Mouse (Mus musculus) layer of hippocampus, postnatal 10 days (tissue): ENCODE results near the gene Eif5a. TPM values are rescaled to one million over a fixed set of nuclear protein-coding genes. Genes with fewer than 3 reads are reported as not detected.
A peak's percentile ranks its signal among the peaks of the same experiment; 100 is the strongest.
"Not testable (repeated sequence)": the region's sequence is repeated elsewhere in the genome, so short reads cannot be mapped to it uniquely, and the experiment has no call there.

Experiments
- DNase-seq, 2 experiments: peaks; one replicate each; pipeline ENCODE4 v3.0.0; 2021; ENCODE audit warnings: low spot score in 2 of 2
- long read RNA-seq: library from polyadenylated mRNA; stranded (forward); transcript quantifications from one replicate; pipeline ENCODE4 v2.0.0, GENCODE M21; 2023
- total RNA-seq, 2 experiments: library from RNA; stranded (reverse); gene quantifications; 2 replicates each; pipeline ENCODE4 v1.2.3; 2021

Eif5a gene
- total RNA-seq = 100 to 1,000 TPM; 479 to 501 TPM
- long read RNA-seq, transcript Eif5a-201 (7 exons, 1,437 nt) = minor isoform, 20 of 731 reads
- long read RNA-seq, transcript Eif5a-209 (6 exons, 1,259 nt) = minor isoform, 33 of 731 reads
- long read RNA-seq, transcript Eif5a-208 (7 exons, 1,353 nt) = minor isoform, 6 of 731 reads
- long read RNA-seq, transcript Eif5a-210 (6 exons, 1,343 nt) = major isoform, 617 of 731 reads
- long read RNA-seq, partial matches to known transcripts = 9 of 731 reads
- long read RNA-seq, other reads (novel, unspliced or antisense) = 37 of 731 reads

DNA sequence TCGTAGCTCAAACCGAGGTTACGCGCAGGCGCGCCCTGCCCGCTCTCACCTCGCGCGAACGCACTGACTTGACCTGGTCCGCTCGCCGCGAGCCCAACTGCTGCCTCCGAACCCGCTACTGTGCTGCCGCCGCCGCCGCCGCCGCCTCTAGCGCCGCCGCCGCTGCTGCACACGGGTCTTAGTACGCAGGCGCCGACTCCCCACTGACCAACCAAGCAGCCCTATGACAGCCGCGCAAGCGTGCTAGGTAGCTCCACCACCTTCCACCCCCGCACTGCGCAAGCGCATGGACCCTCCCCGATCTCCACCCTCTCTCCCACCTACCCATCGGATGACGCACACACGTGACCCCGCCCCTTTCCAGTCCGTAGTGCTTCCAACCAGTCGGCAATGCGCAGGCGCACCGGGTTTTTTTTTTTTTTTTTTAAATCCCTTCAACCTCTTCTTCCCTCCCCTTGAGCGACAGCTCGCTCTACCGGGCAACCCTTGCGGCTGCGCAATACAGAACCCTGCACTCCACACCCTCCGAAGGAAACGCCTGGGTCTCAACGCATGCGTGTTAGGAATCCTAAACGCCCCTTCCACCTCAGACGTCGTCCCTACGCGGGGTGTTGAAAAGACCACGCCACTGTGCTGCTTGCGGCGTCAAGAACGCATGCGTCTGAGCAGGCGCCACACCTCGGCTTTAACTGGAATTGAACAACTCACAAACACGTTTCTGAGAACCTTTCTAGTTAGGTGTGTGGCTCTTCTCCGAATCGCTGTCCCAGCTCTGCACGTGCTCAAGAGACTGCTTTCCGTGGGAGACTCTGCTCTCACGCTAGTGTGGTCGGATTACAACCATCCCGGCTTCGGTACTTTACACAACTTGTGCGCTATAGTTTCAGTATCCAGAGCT, at the start of gene Eif5a:
Gene Eif5a (minus strand): TSS at position 845 of the 898 bp plus-strand sequence.
- peak; percentile 100 for DNase-seq

DNA sequence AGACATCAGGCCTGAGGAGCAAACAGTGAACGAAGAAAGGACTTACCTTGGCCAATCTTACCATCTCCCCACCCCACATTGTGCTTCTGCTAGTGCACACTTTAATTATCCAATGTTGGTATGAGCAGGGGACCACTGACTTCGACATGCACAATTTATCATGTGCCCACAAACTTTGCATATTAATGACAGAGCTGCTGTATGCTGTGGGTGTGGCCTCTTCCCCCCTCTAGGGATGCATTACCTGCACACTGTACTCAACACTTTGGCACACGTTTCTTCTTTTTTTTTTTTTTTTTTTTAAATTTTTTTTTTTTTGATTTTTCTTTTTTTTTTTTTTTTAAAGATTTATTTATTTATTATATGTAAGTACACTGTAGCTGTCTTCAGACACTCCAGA, 49.0 kb upstream of the Eif5a start:
- DNase-seq = no peak

DNA sequence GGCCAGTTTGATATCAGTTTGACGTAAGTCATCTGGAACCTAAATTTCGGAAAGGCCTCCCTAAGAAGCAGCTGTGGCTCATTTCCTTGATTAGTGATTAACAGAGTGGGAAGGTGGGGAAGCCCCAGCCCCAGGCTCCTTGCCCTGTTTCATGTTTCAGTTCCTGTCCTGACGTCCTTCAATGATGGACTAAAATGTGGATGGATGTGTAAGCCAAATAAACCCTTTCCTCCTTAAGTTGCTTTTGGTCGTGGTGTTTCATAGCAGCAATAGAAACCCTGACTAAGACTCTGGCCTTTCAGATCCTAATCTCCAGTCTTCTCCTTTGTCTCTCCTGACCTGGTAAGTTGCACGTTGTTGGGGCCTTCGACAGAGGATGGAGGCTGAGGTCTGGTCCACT, 48.5 kb upstream of the Eif5a start:
- no peak for DNase-seq

DNA sequence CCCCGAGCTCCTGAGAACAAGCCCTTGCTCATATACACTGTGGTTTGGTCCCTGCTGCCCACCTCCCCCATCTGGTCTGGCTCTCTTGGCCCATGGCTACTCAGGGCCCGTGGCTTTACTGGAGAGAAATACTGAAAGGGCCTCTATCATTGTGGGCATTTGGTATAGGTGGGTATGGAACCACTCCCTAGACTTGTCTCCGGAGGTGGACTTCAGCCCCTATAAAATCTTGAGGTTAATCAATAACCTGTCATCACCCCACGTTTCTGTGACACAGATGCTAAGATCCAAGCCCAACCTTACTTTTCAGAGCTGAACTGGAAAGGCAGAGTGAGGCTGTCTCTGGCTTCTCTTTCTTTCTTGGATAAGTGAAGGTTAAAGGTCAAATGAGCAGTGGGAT, 47.0 kb upstream of the Eif5a start:
- no peak for DNase-seq

DNA sequence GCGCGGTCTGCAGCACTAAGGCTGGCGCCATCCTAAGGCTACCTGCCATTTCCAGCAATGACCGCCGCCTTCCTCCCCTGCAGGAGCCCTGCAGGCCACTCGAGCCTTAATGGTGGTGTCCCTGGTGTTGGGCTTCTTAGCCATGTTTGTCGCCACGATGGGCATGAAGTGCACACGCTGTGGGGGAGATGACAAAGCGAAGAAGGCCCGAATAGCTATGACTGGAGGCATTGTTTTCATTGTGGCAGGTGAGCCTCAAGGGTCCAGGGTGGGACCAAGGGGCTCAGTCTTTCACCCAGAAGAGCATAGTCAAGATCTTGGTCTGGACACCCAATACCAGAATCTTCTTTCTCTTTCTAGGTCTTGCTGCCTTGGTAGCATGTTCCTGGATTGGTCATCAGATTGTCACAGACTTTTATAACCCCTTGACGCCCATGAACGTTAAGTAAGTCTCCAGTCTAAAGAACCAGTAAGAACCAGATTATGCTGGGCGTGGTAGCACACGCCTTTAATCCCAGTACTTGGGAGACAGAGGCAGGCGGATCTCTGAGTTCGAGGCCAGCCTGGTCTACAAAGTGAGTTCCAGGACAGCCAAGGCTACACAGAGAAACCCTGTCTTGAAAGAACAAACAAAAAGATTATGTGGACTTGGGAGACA, 45.2 kb upstream of the Eif5a start:
- no peak for DNase-seq

DNA sequence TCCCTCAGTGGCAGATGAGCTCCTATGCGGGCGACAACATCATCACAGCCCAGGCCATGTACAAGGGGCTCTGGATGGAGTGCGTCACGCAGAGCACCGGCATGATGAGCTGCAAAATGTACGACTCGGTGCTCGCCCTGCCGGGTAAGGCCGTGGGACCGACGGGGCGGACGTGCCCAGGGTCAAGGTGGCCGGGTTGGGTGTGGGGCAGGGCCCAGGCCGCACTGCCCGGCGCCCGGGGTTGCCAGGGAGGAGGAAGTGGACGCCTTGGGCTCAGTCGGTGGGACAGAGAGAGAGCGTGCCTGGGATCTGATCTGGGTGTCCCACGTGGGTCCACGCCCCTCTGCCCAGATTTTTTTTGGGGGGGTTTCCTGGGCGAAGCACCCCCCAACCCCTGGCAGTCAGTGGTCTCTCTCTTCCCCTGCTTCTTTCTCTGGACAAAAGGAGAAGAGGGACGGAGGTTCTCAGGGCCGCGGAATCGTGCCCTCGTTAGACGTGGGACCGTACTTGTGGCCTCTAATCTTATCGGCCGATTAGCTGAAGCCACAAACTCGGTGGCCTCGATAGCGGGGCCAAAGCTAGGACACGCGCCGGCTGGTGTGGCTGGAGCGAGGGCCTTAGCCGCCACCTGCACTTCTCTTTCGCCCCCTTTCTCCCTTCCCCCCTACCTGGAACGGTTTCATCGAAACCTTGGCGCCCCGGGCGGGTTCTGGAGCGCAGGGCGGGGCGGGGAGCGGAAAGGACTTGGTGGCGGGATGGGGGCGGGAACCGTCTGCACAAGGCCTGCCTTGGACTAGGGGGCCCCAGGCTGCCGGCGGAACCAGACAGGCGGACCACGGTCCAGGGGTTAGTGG, 44.5 kb upstream of the Eif5a start:
- DNase-seq = no peak

DNA sequence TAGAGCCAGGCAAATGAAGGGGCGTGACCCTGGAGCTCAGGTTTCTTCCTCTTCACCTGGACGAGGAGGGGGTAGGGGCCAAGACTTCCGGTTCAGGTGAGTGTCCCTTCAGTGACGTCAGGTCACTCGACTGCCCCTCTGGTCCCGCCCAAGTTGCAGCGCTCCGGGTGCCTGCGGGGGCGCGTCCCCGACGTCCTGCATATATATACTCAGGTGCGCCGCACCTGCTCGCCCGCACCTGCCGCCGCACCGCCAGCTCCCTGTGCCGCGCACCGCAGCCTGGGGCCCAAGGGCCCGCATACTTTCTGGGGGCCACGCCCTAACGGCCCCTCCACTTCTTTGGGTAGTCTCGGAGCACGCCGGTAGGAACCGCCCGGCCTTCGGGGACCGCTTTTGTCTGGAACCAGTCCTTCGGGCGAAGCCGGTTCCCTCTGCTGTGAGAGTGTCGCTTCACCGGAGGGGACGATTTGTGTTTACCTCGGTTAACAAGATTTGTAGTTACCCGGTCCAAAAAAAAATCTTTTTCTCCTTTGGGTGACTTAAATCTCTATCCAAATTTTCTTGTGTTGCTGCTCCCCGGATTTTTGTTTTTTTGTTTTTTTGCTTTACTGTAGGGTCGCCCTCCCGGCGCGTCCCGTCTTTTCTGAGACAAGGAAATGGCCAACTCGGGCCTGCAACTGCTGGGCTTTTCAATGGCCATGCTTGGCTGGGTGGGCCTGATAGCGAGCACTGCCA, 43.7 kb upstream of the Eif5a start:
- DNase-seq = no peak

DNA sequence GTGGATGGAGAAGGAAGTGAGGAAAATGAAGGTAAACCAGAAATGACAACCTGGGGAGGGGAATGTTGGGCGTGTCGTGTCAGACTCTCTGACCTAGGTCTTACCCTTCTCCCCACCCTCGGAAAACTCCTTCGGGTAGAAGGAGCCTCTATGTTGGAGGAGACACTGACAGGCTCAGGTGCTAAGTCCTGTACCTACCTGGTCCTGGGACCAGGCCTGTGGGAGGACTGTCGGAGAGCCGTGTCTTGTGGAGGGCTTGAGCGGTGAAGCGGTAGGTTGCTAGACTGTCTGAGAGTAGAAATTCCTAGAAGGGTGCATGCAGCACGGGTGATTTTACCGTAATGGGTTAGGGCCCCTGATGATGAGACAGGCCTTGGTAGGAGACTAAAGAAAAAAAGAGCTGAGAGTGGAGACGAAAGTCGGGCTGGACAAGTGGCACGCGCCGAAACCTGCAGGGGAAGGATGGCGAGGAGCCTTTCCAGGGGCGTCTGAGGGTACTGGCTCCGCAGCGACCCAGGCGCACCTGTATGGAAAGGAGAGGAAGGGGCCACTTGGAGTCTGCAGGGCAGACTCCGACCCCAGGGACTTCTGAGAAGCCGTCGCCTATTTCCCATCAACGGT, 43.0 kb upstream of the Eif5a start, which contains the start of gene Cldn7:
Gene Cldn7 (plus strand): TSS at position 130 of the 621 bp plus-strand sequence.
- DNase-seq = no peak

DNA sequence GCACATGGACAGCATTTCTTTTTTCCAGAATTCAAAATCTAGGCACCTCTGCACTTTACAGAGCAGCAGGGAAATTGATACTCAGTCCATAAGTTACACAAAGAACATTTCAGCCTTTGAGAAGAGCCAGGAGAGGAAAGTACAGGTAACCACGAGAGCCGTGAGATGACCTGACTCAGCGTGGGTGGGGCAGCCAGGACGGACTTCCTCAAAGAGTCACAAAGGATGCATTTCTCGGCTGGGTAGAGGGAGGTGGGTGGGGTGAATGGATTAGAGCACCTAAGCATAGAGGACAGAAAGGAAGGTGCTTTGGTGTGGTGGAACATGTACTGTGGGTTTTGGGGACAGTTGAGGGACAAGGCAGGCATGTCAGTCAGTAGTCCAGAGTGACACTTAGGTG, 40.1 kb upstream of the Eif5a start:
- DNase-seq = no peak

DNA sequence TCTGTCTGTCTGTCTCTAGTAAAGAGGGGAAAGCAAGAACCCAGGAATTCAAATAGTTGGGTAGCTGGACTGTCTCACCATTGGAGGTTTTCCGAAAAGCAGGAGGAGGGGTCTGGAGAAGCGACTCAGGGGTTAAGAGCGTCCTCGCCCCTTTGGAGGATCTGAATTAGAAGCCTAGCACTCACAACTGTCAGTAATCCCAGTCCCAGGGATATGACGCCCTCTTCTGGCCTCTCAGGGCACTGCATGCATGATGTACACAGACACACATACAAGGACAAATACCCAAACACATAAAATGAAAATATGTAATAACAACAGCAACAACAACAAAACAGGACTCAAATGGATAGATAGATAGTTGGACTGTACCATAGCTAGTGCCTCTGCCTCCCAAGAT, 38.9 kb upstream of the Eif5a start:
- DNase-seq = no peak

DNA sequence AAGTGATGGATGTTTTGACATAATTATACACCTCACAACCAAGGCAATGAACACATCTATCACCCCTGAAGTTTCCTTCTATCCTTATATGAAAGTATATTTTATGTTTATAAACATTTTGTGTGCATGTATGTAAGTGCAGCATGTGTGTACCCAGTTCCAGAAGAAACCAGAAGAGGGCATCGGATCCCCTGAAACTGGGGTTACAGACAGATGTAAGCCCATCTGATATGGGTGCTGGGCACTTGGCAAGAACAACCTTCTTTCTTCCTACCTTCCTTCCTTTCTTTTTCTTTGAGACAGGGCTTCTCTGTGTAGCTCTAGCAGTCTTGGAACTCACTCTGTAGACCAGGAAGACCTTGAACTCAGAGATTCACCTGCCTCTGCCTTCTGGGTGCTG, 34.5 kb upstream of the Eif5a start:
- DNase-seq = no peak

DNA sequence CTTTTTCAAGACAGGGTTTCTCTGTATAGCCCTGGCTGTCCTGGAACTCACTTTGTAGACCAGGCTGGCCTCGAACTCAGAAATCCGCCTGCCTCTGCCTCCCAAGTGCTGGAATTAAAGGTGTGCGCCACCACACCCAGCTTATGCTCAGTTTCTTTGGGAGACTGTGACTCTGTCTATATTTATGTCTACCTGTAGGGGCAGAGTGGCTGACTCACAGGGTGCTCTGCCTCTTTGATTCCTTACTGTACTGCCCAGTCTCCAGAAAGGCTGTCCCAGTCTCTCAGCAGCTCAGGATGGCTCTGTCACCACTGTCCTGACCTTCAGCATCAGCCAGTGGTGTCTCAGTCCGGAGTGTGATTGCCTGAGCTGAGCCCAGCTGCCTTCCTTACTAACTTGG, 33.9 kb upstream of the Eif5a start:
- DNase-seq = not testable (repeated sequence)

DNA sequence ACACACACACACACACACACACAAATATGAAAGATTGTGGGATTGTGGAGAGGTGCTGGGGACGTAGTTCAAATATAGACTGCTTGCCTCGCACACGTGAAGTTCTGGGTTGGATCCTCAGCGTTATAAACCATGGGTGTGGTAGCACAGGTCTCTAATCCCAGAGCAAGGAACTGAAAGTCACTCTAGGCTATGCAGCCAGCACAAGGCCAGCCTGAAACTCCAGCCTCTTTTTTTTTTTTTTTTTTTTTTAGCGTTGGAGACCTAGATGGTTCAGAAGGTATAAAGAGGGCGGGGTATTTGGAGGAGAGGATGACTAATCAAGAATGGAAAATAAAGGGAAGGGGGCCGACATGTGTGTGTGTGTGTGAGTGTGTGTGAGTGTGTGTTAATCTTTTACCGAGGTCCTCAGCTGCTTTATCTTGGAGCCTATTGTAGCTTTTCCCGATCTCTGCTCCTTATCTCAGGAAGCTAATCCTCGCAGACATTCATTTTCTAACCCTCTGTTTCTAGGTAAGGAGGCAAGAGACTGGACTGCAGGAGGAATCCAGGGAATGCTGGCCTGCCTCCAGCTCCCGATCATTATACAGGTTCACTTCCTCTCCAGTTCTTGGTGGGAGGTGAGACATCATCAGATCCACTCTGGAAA, 31.6 kb upstream of the Eif5a start:
- DNase-seq = no peak

DNA sequence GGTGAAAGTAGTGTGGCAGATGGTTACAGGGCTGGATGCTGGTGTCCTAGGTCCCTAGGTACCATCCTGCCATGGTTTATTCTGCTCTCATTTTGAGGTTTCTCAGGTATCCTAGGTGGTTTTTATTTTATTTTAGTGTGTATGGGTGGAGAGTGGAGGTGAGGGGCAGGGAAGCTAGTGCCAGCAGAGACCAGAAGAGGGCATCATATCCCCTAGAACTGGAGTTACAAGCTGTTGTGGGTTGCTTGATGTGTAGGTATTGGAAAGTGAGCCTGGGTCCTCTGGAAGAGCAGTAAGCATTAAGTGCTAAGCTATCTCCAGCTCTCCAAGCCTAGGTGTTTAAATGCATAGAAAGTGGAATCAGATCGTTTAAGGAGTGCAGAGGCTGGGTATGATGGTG, 30.5 kb upstream of the Eif5a start:
- DNase-seq = no peak

DNA sequence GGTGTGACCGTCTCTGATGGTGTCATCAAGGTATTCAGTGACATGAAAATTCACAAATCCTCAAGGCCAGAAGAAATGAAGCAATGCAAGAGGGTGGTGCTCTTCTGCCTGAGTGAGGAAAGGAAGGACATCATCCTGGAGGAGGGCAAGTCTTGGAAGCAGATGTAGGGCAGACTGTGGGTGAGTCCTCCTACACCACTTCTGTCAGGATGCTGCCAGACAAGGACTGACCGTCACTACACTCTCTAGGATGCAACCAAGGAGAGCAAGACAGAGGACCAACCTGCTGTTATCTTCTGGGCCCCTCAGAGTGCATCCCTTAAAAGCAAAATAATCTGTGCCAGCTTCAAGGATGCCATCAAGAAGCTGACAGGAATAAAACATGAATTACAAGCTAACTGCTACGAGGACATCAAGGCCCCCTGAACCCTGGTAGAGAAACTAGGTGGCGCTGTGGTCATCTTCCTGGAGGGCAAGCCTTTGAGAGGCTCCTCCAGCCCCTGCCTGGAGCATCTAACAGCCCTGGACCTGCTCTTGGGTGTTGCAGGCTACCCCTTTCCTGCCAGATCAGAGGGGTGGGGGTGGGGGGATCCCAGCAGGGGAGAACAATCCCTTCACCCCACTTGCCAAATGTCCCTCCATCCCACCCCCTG, 29.2 kb upstream of the Eif5a start:
- DNase-seq = no peak

DNA sequence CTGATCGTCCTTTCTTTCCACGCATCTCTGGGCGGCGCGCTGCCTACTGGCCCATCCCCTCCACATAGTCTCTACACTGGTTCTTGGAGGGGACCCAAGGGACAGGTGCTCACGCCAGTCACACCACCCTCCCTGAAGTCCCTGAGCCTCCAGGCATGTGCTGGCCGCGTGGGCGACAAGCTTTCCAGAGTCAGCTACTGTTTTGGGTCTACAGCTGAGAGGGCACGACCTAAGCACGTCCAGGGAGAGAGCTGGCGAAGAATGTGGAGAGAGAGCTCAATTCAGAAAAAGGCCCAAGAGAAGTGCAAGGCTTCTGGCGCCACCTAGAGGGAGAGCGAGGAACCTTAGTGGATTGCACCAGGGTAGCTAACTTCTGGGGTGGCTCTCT, 27.0 kb upstream of the Eif5a start:
- DNase-seq = peak; percentile 85 to 89

DNA sequence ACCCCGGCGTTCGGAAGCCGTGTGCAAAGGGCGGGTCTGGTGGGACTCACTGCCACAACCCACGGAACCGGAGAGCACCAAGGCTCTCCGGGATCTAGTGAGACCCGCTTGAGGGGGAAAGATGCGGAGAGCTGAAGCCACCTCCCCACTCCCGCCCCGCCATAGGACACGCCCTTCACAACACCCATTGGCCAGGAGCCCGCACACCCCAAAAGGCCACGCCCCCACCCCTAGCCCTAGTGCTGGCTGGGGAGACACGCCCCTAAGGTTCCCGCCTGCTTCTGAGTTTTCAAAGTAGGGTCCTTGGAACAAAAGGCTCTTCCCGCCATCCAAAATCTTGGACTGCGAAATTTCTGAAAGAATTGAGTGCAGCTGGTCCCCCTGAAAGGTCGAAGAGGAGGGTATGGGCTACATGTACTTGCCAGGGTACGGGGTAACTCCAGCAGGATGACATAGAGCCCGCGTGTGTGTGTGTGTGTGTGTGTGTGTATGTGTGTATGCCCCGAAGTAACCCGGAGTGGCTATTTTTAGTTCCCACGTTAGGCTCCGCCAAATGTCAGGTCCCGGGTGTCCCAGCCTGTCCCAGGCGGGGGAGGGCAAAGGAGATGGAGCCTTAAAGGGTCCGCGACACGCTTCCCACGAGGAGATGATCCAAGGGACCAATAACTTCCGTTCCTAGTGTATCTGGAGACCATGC, 26.5 kb upstream of the Eif5a start, which contains the start of gene Slc2a4:
Gene Slc2a4 (minus strand): TSS at position 123 of the 697 bp plus-strand sequence.
- DNase-seq = peak; percentile 82 to 85
